Mouse (Mus musculus) small intestine, adult 2 months (tissue): ENCODE measurements at regions not wholly inside any gene's neighbourhood (a gene's known extent, or its start where the extent isn't known, plus 50 kb on each side); places are given as distances from the start of the nearest gene placed in this dataset.

Experiments used
- CTCF ChIP-seq: fragments of 200-500 bp; IDR thresholded peaks from 2 replicates; pipeline ENCODE4 v1.5.1; 2012; ENCODE audit warnings: low read depth, mild to moderate bottlenecking, control low read depth, inconsistent platforms, low read length, moderate library complexity, mixed read lengths; ENCODE audit not compliant: insufficient replicate concordance, insufficient read length; ENCODE audit errors: extremely low read depth
- POLR2A ChIP-seq: fragments of 200-500 bp; IDR thresholded peaks from 2 replicates; pipeline ENCODE4 v1.6.1; 2012; ENCODE audit warnings: low read depth, mild to moderate bottlenecking, control low read depth, inconsistent platforms, low read length, moderate library complexity

DNA sequence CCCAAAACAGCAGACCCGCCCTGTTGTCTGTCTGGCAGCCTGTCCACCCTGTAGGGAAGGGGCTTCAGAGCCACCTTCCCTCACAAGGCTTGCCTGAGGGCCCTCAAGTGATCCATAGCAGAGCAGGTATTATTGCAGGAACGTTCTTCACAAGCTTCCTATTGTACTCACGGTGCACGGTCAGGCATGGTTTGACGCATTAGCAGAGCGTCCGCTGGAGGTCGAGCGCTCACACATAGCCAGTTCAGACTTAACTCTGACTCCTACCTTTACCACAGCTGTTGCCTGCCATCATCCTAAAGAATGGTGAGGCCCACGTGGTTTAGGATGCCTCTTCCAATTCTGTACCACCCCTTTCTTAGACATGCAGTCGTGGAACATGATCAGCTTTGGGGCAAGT is 71.1 kb downstream of the Mcfd2 start:
- TF ChIP-seq POLR2A (no peak), CTCF (no peak)
